Mouse (Mus musculus): ENCODE results near the gene Hoxb5.

DNA sequence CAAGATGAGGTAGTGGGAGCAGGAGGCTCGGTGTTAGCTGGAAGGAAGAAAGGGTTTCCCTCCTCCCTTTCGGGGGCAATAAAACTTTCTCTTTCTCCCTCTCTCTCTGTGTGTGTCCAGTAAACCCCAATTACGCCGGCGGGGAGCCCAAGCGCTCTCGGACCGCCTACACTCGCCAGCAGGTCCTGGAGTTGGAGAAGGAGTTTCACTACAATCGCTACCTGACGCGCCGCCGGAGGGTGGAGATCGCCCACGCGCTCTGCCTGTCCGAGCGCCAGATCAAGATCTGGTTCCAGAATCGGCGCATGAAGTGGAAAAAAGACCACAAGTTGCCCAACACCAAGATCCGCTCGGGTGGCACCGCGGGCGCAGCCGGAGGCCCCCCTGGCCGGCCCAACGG, 16.8 kb downstream of the Hoxb5 start:
- no peak for TF ChIP-seq CTCF (conservative IDR thresholded peaks at IDR 0.05; ENCODE audit: low read length)
- TF ChIP-seq POU5F1 (IDR thresholded peaks at IDR 0.05; ENCODE audit: borderline replicate concordance, low read length), result no peak
